Mouse (Mus musculus): ENCODE data around the gene Gpsm1.

Gene Gpsm1

GRCm38 (mm10) chr2:26315072-26315924, at the start of gene Gpsm1:
TSS of gene Gpsm1 (plus strand) at chr2:26315515.
- DNase-seq (ENCODE audit: low spot score in 2 of 2) = peak; percentile 54 to 76

- DNase-seq (ENCODE audit: low spot score in 2 of 2) = no peak
Measured at GRCm38 (mm10) chr2:26266066-26266742, 49.1 kb upstream of the Gpsm1 start.

- no peak for DNase-seq (ENCODE audit: low spot score in 2 of 2)
Measured at GRCm38 (mm10) chr2:26268216-26268615, 47.1 kb upstream of the Gpsm1 start.

GRCm38 (mm10) chr2:26273611-26274010, 41.7 kb upstream of the Gpsm1 start:
- no peak for DNase-seq (ENCODE audit: low spot score in 2 of 2)

- DNase-seq (ENCODE audit: low spot score in 2 of 2) = no peak
Measured at GRCm38 (mm10) chr2:26279712-26280111, 35.6 kb upstream of the Gpsm1 start.

GRCm38 (mm10) chr2:26280594-26280993, 34.7 kb upstream of the Gpsm1 start:
- no peak for DNase-seq (ENCODE audit: low spot score in 2 of 2)

- no peak for DNase-seq (ENCODE audit: low spot score in 2 of 2)
Measured at GRCm38 (mm10) chr2:26285804-26286203, 29.5 kb upstream of the Gpsm1 start.

- no peak for DNase-seq (ENCODE audit: low spot score in 2 of 2)
Measured at GRCm38 (mm10) chr2:26286391-26286790, 28.9 kb upstream of the Gpsm1 start.

- DNase-seq (ENCODE audit: low spot score in 2 of 2) = no peak
Measured at GRCm38 (mm10) chr2:26290133-26290532, 25.2 kb upstream of the Gpsm1 start.

GRCm38 (mm10) chr2:26294457-26294856, 20.9 kb upstream of the Gpsm1 start, which contains the start of gene Ccdc187:
TSS of gene Ccdc187 (minus strand) at chr2:26294557.
- DNase-seq (ENCODE audit: low spot score in 2 of 2) = no peak

GRCm38 (mm10) chr2:26296606-26297195, 18.6 kb upstream of the Gpsm1 start:
- no peak for DNase-seq (ENCODE audit: low spot score in 2 of 2)

- DNase-seq (ENCODE audit: low spot score in 2 of 2) = no peak
Measured at GRCm38 (mm10) chr2:26298208-26298855, 17.0 kb upstream of the Gpsm1 start.

- DNase-seq (ENCODE audit: low spot score in 2 of 2) = no peak
Measured at GRCm38 (mm10) chr2:26298856-26299230, 16.5 kb upstream of the Gpsm1 start.

- no peak for DNase-seq (ENCODE audit: low spot score in 2 of 2)
Measured at GRCm38 (mm10) chr2:26299336-26299735, 16.0 kb upstream of the Gpsm1 start.

- no peak for DNase-seq (ENCODE audit: low spot score in 2 of 2)
Measured at GRCm38 (mm10) chr2:26300161-26300807, 15.0 kb upstream of the Gpsm1 start.

GRCm38 (mm10) chr2:26300808-26301174, 14.5 kb upstream of the Gpsm1 start:
- DNase-seq (ENCODE audit: low spot score in 2 of 2) = peak; percentile 75 to 90

GRCm38 (mm10) chr2:26302005-26302503, 13.3 kb upstream of the Gpsm1 start:
- no peak for DNase-seq (ENCODE audit: low spot score in 2 of 2)

GRCm38 (mm10) chr2:26304711-26305110, 10.6 kb upstream of the Gpsm1 start:
- no peak for DNase-seq (ENCODE audit: low spot score in 2 of 2)

GRCm38 (mm10) chr2:26305555-26305954, 9.8 kb upstream of the Gpsm1 start:
- DNase-seq (ENCODE audit: low spot score in 2 of 2) = no peak

- DNase-seq (ENCODE audit: low spot score in 2 of 2) = no peak
Measured at GRCm38 (mm10) chr2:26306702-26307101, 8.6 kb upstream of the Gpsm1 start.

GRCm38 (mm10) chr2:26309739-26310138, 5.6 kb upstream of the Gpsm1 start:
- no peak for DNase-seq (ENCODE audit: low spot score in 2 of 2)

All from spleen, postnatal 4 days (tissue).